Mouse (Mus musculus): Measurements from ENCODE around the gene Noc2l. TPM values are rescaled to one million over a fixed set of nuclear protein-coding genes. Genes with fewer than 3 reads are reported as not detected.

Gene Noc2l
- total and polyA plus RNA-seq, 3 experiments, result 173 to 244 (median 197) TPM

- DNase-seq (ENCODE audit: extremely low read depth), result no peak
- no peak overlapping the region for H3K27ac ChIP-seq (ENCODE audit: insufficient read depth, low read depth)
- dilution Hi-C loops (cut with MboI; ENCODE audit: extremely low pct_ligation_motif_present, extremely low pct_unique_long_range_greater_than_20kb, low sequenced_read_pairs) (no loop called here), in situ Hi-C loops (cut with MboI; ENCODE audit: low pct_ligation_motif_present, low pct_unique_long_range_greater_than_20kb, low sequenced_read_pairs) (no loop called here)
- H3K9ac ChIP-seq (ENCODE audit: insufficient read depth, low read depth), result no peak overlapping the region
- H3K27me3 ChIP-seq (replicated peaks), result no peaks in the 10 kb centered on the region
- no peaks in the 10 kb centered on the region for H3K9me3 ChIP-seq (replicated peaks; ENCODE audit: low read length)
- TF ChIP-seq GABPA (IDR thresholded peaks at IDR 0.05; ENCODE audit: insufficient replicate concordance, low read depth, low read length) (no peak), MXI1 (IDR thresholded peaks at IDR 0.05; ENCODE audit: low read depth, low read length) (no peak), ELF1 (IDR thresholded peaks at IDR 0.05; ENCODE audit: low read depth, low read length) (no peak), JUND (conservative IDR thresholded peaks at IDR 0.05; ENCODE audit: low read depth, low read length) (no peak), JUN (IDR thresholded peaks at IDR 0.05; ENCODE audit: insufficient read depth, low read depth, low read length) (no peak), NRF1 (IDR thresholded peaks at IDR 0.05; ENCODE audit: low read depth, low read length) (no peak), NELFE (IDR thresholded peaks at IDR 0.05; ENCODE audit: low read depth, low read length) (no peak), UBTF (IDR thresholded peaks at IDR 0.05; ENCODE audit: low read depth, low read length) (no peak), POLR2A (IDR thresholded peaks at IDR 0.05; ENCODE audit: low read depth, low read length) (no peak), MEF2A (IDR thresholded peaks at IDR 0.05; ENCODE audit: borderline replicate concordance, low read depth, low read length) (no peak), KAT2A (IDR thresholded peaks at IDR 0.05; ENCODE audit: insufficient replicate concordance, low read length) (no peak), IRF4 (IDR thresholded peaks at IDR 0.05; ENCODE audit: low read depth, low read length) (no peak), TCF12 (IDR thresholded peaks at IDR 0.05; ENCODE audit: low read depth, low read length) (no peak)
- H3K4me2 ChIP-seq (ENCODE audit: insufficient read depth, low read depth, poor library complexity, severe bottlenecking), result no peak overlapping the region
- no peaks in the 10 kb centered on the region for H3K79me2 ChIP-seq (replicated peaks; ENCODE audit: control insufficient read depth, extremely low read depth, insufficient read depth, poor library complexity, severe bottlenecking)
- H3K36me3 ChIP-seq (replicated peaks in 1 of 2; ENCODE audit: control insufficient read depth in 1 of 2, insufficient read depth in 1 of 2, low read length in 1 of 2), result peaks cover 6 to 20% of the 10 kb centered on the region in 2 experiments
- peaks cover 13 to 15% of the 10 kb centered on the region in 2 experiments for H3K4me1 ChIP-seq (ENCODE audit: control insufficient read depth in 1 of 2, insufficient read depth in 2 of 2)
- H3K4me3 ChIP-seq (replicated peaks in 1 of 3; ENCODE audit: low read depth in 2 of 3, low read length in 2 of 3, poor library complexity in 1 of 3), result no peak overlapping the region
These were observed 18.0 kb upstream of the Noc2l start for GRCm38 (mm10) chr4:156217838-156218237.

GRCm38 (mm10) chr4:156219936-156220335, 15.9 kb upstream of the Noc2l start:
- dilution Hi-C loops (cut with MboI; ENCODE audit: extremely low pct_ligation_motif_present, extremely low pct_unique_long_range_greater_than_20kb, low sequenced_read_pairs), result no loop called here

More at GRCm38 (mm10) chr4:156219936-156220335, 15.9 kb upstream of the Noc2l start:
- no peaks in the 10 kb centered on the region for H3K79me2 ChIP-seq (replicated peaks; ENCODE audit: control insufficient read depth, extremely low read depth, insufficient read depth, poor library complexity, severe bottlenecking)
- peaks cover 9 to 13% of the 10 kb centered on the region in 2 experiments for H3K4me1 ChIP-seq (ENCODE audit: control insufficient read depth in 1 of 2, insufficient read depth in 2 of 2)
- no peaks in the 10 kb centered on the region for H3K27me3 ChIP-seq (replicated peaks)
- H3K9ac ChIP-seq (ENCODE audit: insufficient read depth, low read depth), result no peak overlapping the region
- no peak overlapping the region for H3K4me3 ChIP-seq (replicated peaks in 1 of 3; ENCODE audit: low read depth in 2 of 3, low read length in 2 of 3, poor library complexity in 1 of 3)
- TF ChIP-seq NELFE (IDR thresholded peaks at IDR 0.05; ENCODE audit: low read depth, low read length) (no peak), GABPA (IDR thresholded peaks at IDR 0.05; ENCODE audit: insufficient replicate concordance, low read depth, low read length) (no peak), NRF1 (IDR thresholded peaks at IDR 0.05; ENCODE audit: low read depth, low read length) (no peak), BHLHE40 (IDR thresholded peaks at IDR 0.05; ENCODE audit: low read depth, low read length) (no peak), MAX (IDR thresholded peaks at IDR 0.05; ENCODE audit: low read length) (no peak), MYC (IDR thresholded peaks at IDR 0.05; ENCODE audit: low read depth, low read length) (no peak), CHD2 (IDR thresholded peaks at IDR 0.05; ENCODE audit: low read length) (no peak), PAX5 (IDR thresholded peaks at IDR 0.05; ENCODE audit: low read length) (no peak), SIN3A (IDR thresholded peaks at IDR 0.05; ENCODE audit: low read length) (no peak), HCFC1 (IDR thresholded peaks at IDR 0.05; ENCODE audit: low read depth, low read length) (no peak), RAD21 (IDR thresholded peaks at IDR 0.05; ENCODE audit: low read depth, low read length) (no peak), ZC3H11A (IDR thresholded peaks at IDR 0.05; ENCODE audit: low read depth, low read length) (no peak), CHD1 (IDR thresholded peaks at IDR 0.05; ENCODE audit: low read depth, low read length) (no peak), EP300 (IDR thresholded peaks at IDR 0.05; ENCODE audit: low read length) (no peak)
- DNase-seq (ENCODE audit: extremely low read depth), result no peak
- peaks cover 6 to 26% of the 10 kb centered on the region in 2 experiments for H3K36me3 ChIP-seq (replicated peaks in 1 of 2; ENCODE audit: control insufficient read depth in 1 of 2, insufficient read depth in 1 of 2, low read length in 1 of 2)
- no peak overlapping the region for H3K27ac ChIP-seq (ENCODE audit: insufficient read depth, low read depth)
- in situ Hi-C loops (cut with MboI; ENCODE audit: low pct_ligation_motif_present, low pct_unique_long_range_greater_than_20kb, low sequenced_read_pairs), result no loop called here
- no peak overlapping the region for H3K4me2 ChIP-seq (ENCODE audit: insufficient read depth, low read depth, poor library complexity, severe bottlenecking)
- H3K9me3 ChIP-seq (replicated peaks; ENCODE audit: low read length), result no peaks in the 10 kb centered on the region

All from CH12.LX (cell line).